Mouse (Mus musculus) kidney, adult 2 months (tissue): ENCODE data around the gene Gsto1. TPM values are rescaled to one million over a fixed set of nuclear protein-coding genes. Genes with fewer than 3 reads are reported as not detected.

ENCODE experiments used
- DNase-seq: peaks from one replicate; pipeline ENCODE4 v3.0.0; 2021
- H3K27ac ChIP-seq: fragments of 200-500 bp; 2 replicates; pipeline ENCODE4 v1.5.1; 2012; ENCODE audit warnings: low read depth, low read length, control low read depth, inconsistent platforms; ENCODE audit not compliant: insufficient read depth
- H3K27me3 ChIP-seq: fragments of 200-500 bp; replicated peaks from 2 replicates; pipeline ENCODE4 v1.6.1; 2012; ENCODE audit warnings: mild to moderate bottlenecking, moderate library complexity, low read length, inconsistent platforms; ENCODE audit not compliant: control insufficient read depth, insufficient read depth
- H3K36me3 ChIP-seq: fragments of 200-500 bp; 2 replicates; pipeline ENCODE4 v1.6.1; 2012; ENCODE audit warnings: mild to moderate bottlenecking, moderate library complexity, low read length, inconsistent platforms; ENCODE audit not compliant: control insufficient read depth, insufficient read depth
- H3K4me1 ChIP-seq: fragments of 200-500 bp; 2 replicates; pipeline ENCODE4 v1.6.1; 2011; ENCODE audit warnings: low read length; ENCODE audit not compliant: control insufficient read depth, insufficient read depth
- H3K4me3 ChIP-seq: fragments of 200-500 bp; 2 replicates; pipeline ENCODE4 v1.5.1; 2011; ENCODE audit warnings: mild to moderate bottlenecking, low read depth, low read length, control low read depth; ENCODE audit not compliant: insufficient read depth
- CTCF ChIP-seq: fragments of 200-500 bp; conservative IDR thresholded peaks from 2 replicates; pipeline ENCODE4 v1.5.1; 2011; ENCODE audit warnings: low read depth, mild to moderate bottlenecking, control low read depth, low read length, moderate library complexity, mixed read lengths; ENCODE audit not compliant: insufficient read depth, insufficient read length
- POLR2A ChIP-seq: fragments of 200-500 bp; IDR thresholded peaks from one replicate; pipeline ENCODE4 v1.6.1; 2011; ENCODE audit warnings: low read depth, low read length, control low read depth
- WGBS: fragments of 180-500 bp; shearing (Covaris S2); methylation state at CpG from one replicate; pipeline ENCODE4 v1.1.7; 2018; 5-methylcytosine and 5-hydroxymethylcytosine counted together
- polyA plus RNA-seq: library from polyadenylated mRNA; depleted of rRNA; stranded (reverse); fragments of >200 nt; gene quantifications from 2 replicates; pipeline ENCODE4 v1.2.3, GENCODE M21; 2012

Gsto1 gene
- polyA plus RNA-seq, 1 experiment, result 85.1 TPM

- Histone ChIP-seq H3K36me3 (no peaks in the 10 kb centered on the region), H3K27ac (no peak overlapping the region), H3K4me1 (peaks cover 4% of the 10 kb centered on the region), H3K4me3 (no peak overlapping the region), H3K27me3 (no peaks in the 10 kb centered on the region)
- TF ChIP-seq CTCF (no peak), POLR2A (no peak)
- WGBS, result 66% methylated on average over 13 of the region's 13 CpGs
- DNase-seq, result peak; percentile 25
Measured at GRCm38 (mm10) chr19:47884296-47885085, 29.7 kb downstream of the Gsto1 start.

GRCm38 (mm10) chr19:47885191-47885743, 30.5 kb downstream of the Gsto1 start:
- TF ChIP-seq POLR2A (no peak), CTCF (no peak)
- 51% methylated on average over 7 of the region's 7 CpGs for WGBS
- Histone ChIP-seq H3K27ac (peak overlapping the region; percentile 15; the same call in 1 of the 2 replicates), H3K36me3 (no peaks in the 10 kb centered on the region), H3K4me1 (peaks cover 8% of the 10 kb centered on the region), H3K4me3 (no peak overlapping the region), H3K27me3 (no peaks in the 10 kb centered on the region)
- no peak for DNase-seq

GRCm38 (mm10) chr19:47885886-47886285, 31.1 kb downstream of the Gsto1 start:
- H3K27ac ChIP-seq, result peak overlapping the region; percentile 15
- no peak for DNase-seq
- H3K27me3 ChIP-seq, result no peaks in the 10 kb centered on the region
- H3K4me1 ChIP-seq, result peaks cover 9% of the 10 kb centered on the region
- H3K4me3 ChIP-seq, result no peak overlapping the region
- H3K36me3 ChIP-seq, result no peaks in the 10 kb centered on the region
- WGBS, result 67% methylated on average over 11 of the region's 11 CpGs
- TF ChIP-seq CTCF (no peak), POLR2A (no peak)

GRCm38 (mm10) chr19:47886617-47887016, 31.8 kb downstream of the Gsto1 start:
- WGBS, result 44% methylated on average over 7 of the region's 7 CpGs
- H3K27ac ChIP-seq, result peak overlapping the region; percentile 81

GRCm38 (mm10) chr19:47887417-47887816, 32.6 kb downstream of the Gsto1 start:
- H3K36me3 ChIP-seq, result no peaks in the 10 kb centered on the region
- peak overlapping the region; percentile 81 for H3K27ac ChIP-seq
- no peak for DNase-seq
- no peak overlapping the region for H3K4me3 ChIP-seq
- H3K27me3 ChIP-seq, result no peaks in the 10 kb centered on the region
- H3K4me1 ChIP-seq, result peaks cover 9% of the 10 kb centered on the region
- no peak for TF ChIP-seq POLR2A
- no peak for TF ChIP-seq CTCF
- WGBS, result 67% methylated on average over 10 of the region's 10 CpGs

More at GRCm38 (mm10) chr19:47886617-47887016, 31.8 kb downstream of the Gsto1 start:
- no peak overlapping the region for H3K4me3 ChIP-seq
- peaks cover 9% of the 10 kb centered on the region for H3K4me1 ChIP-seq
- DNase-seq, result peak; percentile 94
- TF ChIP-seq POLR2A (no peak), CTCF (no peak)
- no peaks in the 10 kb centered on the region for H3K36me3 ChIP-seq
- no peaks in the 10 kb centered on the region for H3K27me3 ChIP-seq

GRCm38 (mm10) chr19:47888037-47888436, 33.3 kb downstream of the Gsto1 start:
- Histone ChIP-seq H3K4me1 (peaks cover 9% of the 10 kb centered on the region), H3K4me3 (no peak overlapping the region), H3K27ac (no peak overlapping the region), H3K27me3 (no peaks in the 10 kb centered on the region), H3K36me3 (no peaks in the 10 kb centered on the region)
- no peak for DNase-seq
- WGBS, result 92% methylated on average over 8 of the region's 8 CpGs
- TF ChIP-seq CTCF, result no peak
- TF ChIP-seq POLR2A, result no peak

- H3K27ac ChIP-seq, result peak overlapping the region; percentile 92
- peaks cover 9% of the 10 kb centered on the region for H3K4me1 ChIP-seq
- H3K4me3 ChIP-seq, result 0 out of 2 replicates have a peak overlapping the region, but pooled peaks have one; percentile 10
- no peak for TF ChIP-seq POLR2A
- no peak for TF ChIP-seq CTCF
- DNase-seq, result peak; percentile 87
- no peaks in the 10 kb centered on the region for H3K36me3 ChIP-seq
- WGBS, result 22% methylated on average over 10 of the region's 10 CpGs
- H3K27me3 ChIP-seq, result no peaks in the 10 kb centered on the region
Measured at GRCm38 (mm10) chr19:47890489-47891130, 35.8 kb downstream of the Gsto1 start.
